Mouse (Mus musculus): ENCODE data around the gene Tgif2lx2. TPM values are rescaled to one million over a fixed set of nuclear protein-coding genes. Genes with fewer than 3 reads are reported as not detected.
"Not testable (repeated sequence)": the region's sequence is repeated elsewhere in the genome, so short reads cannot be mapped to it uniquely, and the experiment has no call there.

Tgif2lx2 gene
- not detected in 2 replicates for polyA plus RNA-seq (2015; fragmentation: Nextera tagmentation; extraction: Ambion mirVana)

DNA sequence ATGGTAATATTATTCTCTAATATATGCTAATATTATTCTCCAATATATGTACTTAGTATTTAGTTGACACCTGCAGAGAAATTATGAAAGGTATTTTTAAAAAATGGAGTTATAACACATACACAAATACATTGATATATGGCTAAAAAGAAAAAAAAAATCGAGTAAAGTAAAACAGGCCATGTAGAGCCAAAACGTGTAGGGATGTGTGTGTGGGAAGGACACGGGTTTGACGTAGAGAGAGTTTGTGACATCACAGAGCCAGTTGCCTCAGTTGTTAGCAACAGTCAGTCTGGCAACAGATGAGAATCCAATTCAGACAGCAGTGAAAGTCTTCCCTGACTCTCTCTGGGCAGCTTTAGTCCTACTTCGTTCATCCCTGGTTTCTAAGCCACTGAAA, at the start of gene Tgif2lx2:
Tgif2lx2 (plus strand) TSS at position 301 of the 400 bp plus-strand sequence.
- H3K9ac ChIP-seq (ENCODE audit: low read depth, low read length); H3K4me3 ChIP-seq (replicated peaks; ENCODE audit: low read depth, low read length); ATAC-seq (replicated peaks; ENCODE audit: low FRiP score, low read depth); H3K27ac ChIP-seq; H3K4me1 ChIP-seq (replicated peaks; ENCODE audit: insufficient read depth, low read length); H3K36me3 ChIP-seq (ENCODE audit: insufficient read depth, low read length); DNase-seq (ENCODE audit: low spot score); H3K4me2 ChIP-seq (ENCODE audit: low read length); H3K9me3 ChIP-seq (replicated peaks; ENCODE audit: low read length); H3K27me3 ChIP-seq (ENCODE audit: insufficient read depth, low read length): not testable (repeated sequence)
- WGBS: no CpG with 5 or more reads among the region's 5 CpGs

Other genes starting within 250 kb of the Tgif2lx2 start
- not detected in 2 replicates for gene Tgif2lx1, start 53.5 kb downstream of the Tgif2lx2 start, polyA plus RNA-seq (2015; fragmentation: Nextera tagmentation; extraction: Ambion mirVana)

Measured in kidney, postnatal 0 days (tissue).